Mouse (Mus musculus) adrenal gland, postnatal 14 days (tissue): ENCODE measurements around the gene Lgr5. TPM values are rescaled to one million over a fixed set of nuclear protein-coding genes. Genes with fewer than 3 reads are reported as not detected.

Source experiments
- DNase-seq: peaks from one replicate; pipeline ENCODE4 v3.0.0; 2021; ENCODE audit warnings: mixed read lengths
- total RNA-seq: library from RNA; stranded (reverse); gene quantifications from 2 replicates; pipeline ENCODE4 v1.2.3, GENCODE M21; 2021

Lgr5 gene
- total RNA-seq, 1 experiment from 2014 or later = 21.4 TPM

DNA sequence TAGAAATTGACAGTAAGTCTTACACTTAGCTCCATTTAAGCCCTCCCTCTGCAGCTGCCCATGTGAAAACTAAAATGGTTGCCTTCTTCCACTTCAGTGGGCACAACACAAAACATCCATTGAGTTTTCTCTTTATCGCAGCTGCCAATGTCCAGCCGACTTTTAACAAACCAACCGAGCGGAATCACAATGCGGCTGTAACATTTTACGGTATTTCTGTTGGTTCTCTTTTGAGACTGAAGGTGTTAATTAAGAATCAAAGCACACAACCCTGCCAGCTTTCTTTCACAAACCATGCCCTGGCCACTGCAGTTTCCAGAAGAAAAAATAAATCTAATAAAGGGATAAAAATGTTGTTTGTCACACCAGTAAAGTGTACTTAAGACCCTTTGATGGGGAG lies 16.3 kb downstream of the Lgr5 start:
- no peak for DNase-seq

DNA sequence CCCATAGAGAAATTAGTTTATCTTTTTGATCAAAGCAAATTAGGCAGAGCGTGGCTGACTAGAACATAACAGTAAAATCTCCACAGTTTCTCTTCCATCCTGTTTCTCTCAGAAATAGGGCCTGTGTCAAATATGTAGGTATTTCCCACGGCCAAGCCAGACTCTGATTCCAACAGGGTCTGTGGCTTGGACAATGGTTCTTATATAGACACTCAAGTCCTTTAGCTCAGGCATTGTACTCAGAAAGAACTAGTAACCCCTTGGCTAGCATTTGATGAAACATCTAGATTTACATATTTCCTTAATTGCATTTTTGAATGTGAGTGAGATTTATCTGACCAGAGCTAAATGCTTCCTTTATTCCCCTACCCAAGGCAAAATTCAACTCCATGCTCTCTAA lies 17.0 kb downstream of the Lgr5 start:
- no peak for DNase-seq

DNA sequence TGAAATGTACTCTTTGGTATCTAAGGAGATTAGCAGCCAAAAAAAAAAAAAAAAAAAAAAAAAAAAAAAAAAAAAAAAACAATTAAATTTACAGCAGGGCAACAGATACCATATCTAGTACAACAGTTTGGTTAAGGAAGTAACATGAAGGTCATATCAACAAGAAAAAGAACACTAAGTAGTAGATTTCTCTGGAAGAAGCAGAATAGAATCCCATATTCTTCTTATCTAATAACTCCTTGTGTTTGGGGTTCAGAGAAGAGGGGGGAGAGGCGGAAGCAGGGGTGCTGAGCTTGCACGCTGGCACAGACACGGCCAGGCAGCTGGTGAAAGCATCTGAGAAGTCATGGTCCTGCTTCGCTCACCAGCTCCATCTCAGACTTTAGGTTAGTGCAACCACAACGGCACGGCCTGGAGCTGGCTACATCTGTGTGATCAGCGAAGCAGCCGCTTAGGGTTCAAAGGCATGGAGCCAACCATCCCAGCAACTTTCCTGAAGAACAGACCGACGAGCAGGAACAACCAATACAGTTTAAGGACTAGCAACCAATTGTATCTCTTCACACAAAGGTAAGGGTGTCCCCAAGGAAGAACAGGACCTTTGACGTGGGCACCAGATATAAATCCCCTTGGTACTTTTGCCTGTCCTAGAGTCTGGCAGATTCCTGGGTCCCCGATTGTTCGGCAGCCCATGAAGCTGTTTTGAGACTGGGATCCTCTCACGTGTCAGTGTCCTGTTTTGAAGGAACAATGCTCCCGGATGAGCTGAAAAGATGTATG lies 17.7 kb downstream of the Lgr5 start, which contains the start of gene A930009A15Rik:
TSS of gene A930009A15Rik (plus strand) at position 275 of the 780 bp plus-strand sequence.
- DNase-seq = no peak

DNA sequence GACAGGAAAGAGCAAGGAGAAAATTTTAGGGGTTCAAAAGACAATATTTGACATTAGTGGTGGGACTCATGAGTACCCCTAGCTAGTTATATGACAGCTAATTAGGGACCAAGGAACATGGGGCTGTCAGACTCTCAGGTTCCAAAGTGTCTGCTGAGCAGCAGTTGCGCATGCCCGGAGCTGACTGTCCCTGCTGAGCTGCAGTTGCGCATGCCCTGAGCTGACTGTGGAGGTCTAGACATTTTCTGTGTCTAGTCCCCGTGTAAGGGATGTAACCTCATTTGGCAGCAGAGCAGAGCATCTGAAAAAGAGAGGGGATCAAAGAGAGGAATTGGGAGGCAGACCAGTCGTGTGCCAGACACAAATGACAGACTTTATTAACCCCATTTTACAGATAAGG lies 23.6 kb downstream of the Lgr5 start:
- DNase-seq = no peak

DNA sequence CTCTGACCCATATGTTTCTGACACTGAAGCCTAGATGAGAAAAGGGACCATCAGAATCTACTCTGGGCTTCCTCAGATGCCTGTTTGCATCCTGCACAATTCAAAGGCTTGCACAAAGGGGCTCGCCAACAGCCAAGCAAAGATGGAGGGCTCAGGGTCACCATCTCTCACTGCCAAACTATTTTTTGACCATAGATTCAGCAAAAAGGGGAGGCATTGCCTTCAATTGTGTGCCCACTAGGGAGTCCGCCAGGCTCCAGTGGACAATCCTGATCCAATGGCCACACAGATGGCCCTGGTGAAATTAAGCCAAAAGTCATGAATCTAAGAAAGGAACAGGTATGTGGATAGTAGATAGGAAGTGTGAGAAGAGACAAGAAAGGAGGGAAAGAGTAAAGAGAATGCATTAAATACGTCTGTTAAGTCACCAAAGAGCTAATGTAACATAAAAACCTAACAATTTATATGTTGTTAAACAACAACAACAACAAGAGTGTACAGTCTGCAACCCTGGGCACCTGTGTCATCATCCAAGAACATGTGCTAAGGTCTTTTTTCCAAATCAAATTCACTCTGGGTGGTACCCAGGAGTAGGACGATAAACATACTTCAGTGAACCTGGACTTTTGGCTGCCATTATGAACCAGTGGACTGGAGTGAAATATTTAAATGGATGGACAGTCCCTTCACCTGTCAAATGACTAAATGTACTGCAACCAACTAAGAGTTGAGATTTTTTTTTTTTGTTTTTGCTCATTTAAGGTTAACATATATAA lies 24.5 kb downstream of the Lgr5 start:
- DNase-seq = no peak

DNA sequence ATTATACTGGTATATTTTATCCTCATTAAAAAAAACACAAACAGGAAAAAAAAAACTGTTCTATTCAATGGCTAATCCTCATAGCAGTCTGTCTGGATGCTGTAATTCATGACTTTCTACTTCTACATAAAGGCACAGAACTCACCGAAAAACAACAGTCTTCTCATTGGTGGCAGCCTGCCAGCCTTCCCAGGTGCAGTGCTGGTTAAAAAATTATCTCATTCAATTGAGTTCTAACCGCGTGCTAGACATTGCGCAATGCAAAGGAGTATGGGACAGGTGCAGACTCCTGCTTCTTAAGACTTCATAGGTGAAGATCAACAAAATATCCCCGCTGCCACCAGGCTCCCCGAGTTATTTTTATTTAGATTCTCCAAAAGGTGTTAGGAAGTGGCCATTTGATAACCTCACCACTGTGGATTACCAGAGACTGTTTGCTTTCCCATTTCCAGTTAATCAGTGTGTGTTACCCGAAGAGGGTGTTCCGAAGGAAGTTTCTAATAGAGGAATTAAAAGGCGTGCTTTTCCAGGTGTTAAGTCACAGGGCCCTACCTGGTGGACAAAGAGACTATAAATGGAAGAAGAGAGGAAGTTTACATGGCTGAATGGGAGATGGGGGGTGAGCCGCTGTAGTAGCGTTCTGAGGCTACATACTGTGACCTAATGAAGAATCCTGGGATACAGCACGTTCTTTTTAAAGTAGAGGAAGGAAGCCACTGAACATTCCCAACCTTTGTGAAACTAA lies 26.3 kb downstream of the Lgr5 start:
- no peak for DNase-seq

DNA sequence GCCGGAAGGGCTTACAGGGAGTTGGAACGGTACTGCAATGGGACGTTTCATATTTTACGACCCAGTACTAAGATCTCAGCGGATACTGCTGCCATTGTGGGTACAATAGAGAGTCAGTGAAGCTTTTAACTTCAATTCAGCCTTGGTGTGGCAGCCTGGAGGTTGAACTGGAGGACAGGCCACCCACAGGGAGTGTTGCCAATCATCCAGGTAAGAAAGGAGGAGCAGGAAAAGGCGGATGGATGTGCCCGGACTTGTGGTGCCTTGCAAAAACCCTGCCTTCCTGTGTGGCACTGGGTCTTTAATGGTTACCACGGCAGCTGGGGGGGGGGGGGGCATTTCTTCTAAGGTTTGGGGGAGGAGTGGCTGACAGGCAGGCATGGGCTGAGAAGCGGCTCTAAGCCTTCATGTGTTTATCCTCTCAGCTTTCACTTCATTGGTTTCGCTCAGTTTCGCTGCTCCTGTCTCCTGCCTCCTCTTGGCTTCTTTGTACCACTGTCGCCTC lies 30.8 kb downstream of the Lgr5 start:
- no peak for DNase-seq

DNA sequence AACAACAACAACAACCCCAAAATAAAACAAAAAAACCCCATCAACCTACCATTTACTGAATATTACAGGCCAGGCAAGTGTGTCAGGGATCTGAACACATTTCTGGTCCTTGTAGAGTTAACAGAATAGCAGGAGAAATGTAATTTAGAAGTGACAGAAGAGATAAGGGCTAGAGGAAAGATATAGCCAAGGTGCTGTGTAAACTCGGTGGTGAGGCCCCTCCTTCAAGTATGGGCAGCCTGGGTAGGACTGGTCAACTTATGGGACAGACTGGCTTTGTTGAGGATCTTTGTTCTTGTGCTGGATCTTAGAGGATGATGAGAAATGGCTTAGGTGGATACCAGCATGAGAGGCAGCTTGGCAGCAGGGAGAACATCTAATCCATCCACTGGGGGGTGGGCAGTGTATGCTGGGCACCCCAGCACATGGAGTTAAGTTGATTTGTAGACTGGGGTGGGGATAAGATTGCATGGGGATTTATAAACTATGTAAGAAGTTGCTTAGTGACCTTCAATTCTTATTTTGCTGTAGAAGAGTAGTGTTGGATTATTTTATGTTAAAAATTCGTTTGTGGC lies 32.3 kb downstream of the Lgr5 start:
- no peak for DNase-seq

DNA sequence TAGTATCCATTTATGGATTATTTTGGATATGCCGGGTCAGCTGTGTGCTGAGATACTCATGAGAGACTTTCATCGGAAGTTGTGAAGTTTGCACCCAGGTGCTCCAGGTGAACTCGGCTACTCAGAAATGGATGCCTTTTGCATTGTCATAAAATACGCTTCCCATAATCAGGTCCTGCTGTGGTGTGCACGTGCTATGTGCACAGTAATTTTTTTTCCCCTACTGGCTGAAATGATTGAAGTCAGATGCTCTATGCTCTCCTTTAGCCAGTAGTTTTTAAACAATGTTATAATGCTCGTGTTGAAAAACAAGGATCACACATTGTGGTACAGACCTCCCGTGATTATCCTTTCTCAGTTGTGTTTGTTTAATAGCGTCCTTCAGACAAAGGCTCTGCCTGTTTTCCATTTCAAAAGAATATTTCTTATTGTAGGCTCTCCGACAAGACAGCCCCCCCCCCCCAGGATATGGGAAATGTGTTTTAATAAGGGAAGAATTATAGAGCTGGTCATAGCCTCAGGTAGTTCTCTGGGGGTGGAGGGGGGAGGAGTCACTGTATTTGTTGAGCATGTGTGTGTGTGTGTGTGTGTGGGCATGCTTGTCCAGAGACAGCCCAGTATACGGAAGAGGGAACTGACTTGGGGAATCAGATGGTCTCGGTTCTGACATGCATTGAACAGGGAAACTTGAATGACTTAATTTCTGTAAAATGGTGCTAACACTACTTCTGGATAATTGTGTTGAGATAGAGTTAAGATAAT lies 34.0 kb downstream of the Lgr5 start:
- DNase-seq = no peak

DNA sequence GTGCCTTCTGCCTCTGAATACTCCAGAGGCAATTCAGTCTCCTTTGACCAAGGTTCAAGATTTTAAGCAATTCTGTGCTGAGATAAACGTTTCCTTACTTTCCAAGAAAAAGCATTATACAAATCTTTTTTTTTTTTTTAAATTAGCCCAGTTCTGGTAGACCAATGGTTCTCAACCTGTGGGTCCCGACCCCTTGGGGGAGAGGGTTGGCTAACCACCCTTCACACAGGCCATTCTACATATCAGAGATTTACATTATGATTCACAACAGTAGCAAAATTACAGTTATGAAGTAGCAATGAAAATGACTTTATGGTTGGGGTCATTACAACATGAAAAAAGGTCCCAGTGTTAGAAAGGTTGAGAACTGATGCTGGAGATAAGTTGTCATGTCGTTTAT lies 36.5 kb downstream of the Lgr5 start:
- no peak for DNase-seq

DNA sequence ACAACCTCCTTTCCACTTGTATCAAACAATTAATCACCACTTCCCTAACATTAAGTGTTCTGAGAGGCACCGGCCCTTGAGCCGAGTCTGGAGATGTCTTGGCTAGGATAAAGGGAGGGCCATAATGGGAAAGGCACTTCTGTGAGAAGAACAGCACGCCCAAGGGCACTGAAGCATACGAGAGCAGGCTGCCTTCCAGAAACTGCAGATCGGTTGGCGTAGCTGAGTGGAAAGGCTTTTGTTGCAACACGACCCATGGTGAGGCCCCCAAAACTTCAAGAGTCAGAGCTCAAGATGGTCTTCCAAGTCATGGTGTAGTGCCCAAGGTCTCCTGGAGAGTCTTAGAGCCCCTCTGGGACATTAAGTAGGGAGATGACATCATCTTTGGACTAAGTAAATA lies 37.3 kb downstream of the Lgr5 start:
- DNase-seq = no peak

DNA sequence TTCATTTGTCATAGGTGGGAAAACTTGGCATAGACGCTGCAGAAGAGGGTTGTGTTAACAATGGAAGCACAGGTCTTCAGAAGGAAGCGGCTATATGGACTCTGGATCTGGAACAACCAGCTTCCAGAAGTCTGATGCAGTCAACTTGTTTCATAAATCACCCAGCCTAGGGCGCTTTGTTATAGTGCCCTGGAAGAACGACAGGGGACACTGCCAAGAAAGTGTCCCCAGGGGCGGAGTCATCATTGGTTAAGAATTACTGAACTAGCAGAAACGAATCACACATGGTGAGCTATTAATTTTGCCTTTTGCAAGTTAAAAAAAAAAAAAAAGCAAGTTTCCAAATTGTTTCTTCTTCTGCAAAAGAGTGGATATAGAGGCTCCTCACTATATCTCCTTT lies 44.7 kb downstream of the Lgr5 start:
- DNase-seq = no peak

DNA sequence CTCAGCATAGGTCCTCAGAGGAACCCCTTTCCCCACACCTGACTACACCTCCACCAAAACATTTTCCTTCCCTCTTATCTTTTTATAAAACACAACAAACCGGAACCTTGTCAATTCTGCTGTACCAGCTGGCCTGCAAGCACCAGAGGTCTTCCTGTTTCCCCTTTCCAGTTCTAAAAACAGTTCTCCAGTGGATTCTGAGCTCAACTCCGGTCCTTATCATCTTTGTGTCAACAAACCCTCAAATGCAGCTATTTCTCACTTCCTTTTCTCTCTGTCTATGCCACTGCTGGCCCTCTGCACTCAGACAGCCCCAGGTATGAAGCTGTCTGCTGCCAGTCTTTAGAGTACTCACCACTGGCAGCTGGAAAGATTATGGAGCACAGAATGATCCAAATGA lies 56.8 kb downstream of the Lgr5 start:
- no peak for DNase-seq

DNA sequence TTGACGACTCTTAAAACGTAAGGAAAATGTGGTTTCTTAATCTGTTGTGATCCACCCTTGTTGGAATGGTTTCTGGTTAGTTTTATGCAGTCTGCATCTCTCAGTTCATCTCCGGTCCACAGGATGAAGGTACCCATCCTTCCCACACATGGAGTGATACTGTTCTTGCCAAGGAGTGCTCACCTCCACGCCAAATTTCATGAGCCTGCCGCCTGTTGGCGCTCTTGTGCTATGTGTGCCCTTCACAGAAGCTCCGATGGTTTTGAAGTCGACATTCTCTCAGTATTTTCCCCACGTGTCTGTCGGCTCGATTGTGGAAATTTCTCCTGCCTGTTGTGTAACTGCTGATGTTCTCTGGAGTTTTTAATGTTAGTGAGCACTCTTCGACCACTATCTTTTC lies 57.8 kb downstream of the Lgr5 start:
- no peak for DNase-seq

DNA sequence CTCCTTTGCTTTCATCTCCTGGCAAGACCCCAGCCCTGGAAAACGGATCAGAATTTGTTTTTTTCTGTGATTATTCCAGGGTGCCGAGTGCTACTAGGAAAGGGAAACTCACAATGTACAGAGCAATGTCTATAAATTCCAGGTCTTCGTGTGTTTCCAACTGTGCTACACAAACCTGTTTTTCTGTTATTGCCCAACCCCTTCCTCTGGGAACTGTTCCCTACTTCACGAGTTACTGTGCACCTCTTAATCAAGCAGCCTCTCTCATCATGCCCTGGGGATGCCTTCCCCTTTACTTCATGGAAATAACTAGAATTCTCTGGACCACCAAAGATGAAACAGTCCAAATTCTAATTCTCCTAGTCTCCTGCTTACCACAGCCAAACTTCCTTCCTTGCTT lies 58.7 kb downstream of the Lgr5 start:
- no peak for DNase-seq

DNA sequence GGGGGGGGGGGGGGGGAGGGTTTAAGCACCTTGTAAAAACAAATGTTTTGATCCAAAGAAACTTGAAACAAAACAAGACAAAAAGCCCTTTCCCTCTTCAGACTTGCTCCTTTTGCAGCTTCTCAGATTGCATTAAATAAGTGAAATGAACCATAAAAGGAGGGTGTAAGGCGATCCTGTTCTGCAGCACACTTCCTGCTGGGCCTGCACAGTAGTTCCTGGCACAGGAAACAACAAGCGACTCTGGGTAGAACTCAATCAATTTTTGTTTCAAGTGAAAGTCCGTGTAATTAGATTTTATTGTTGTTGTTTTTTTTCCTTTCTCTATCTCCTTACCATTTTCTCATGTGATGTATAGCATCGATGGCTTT lies 66.5 kb downstream of the Lgr5 start:
- no peak for DNase-seq

DNA sequence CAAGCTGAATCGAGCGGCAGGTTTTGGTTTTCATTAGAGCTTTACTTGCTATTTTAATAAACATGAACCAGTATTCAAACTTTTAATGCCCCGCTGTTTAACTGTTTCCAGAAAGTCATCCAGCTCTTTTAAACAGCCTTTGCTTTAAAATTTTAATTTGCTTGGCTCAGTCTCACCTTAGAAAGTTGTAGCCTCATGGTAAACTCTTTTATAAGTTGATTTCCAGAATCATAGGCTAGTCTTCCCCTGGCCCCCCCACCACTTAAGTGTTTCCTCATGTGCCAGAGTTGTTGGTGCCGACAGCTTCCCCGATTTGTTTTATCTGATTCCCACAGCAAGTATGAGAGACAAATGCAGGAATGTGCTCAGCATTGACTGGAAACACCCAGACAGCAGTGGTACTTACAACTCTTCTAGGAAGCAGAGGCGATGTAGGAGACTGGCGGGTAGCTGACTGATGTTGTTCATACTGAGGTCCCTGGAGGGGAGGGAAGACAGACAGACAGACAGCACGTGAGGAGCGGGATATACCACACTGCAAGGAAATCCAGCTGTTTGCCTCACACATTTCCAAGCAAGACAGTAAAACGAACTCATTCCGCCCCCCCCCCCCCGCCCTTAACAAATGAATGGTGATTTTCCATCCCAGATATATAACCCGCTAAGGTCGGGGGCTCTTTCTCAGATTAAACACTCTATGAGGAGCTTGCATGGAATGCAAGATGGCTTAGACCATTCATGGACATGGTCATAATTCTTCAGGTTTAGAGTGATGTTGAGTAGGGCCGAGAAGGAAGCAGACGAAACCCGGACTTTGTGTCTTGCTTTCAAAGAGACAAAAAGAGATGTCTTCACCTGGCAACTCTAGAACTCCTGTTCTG lies 67.1 kb downstream of the Lgr5 start:
- no peak for DNase-seq

DNA sequence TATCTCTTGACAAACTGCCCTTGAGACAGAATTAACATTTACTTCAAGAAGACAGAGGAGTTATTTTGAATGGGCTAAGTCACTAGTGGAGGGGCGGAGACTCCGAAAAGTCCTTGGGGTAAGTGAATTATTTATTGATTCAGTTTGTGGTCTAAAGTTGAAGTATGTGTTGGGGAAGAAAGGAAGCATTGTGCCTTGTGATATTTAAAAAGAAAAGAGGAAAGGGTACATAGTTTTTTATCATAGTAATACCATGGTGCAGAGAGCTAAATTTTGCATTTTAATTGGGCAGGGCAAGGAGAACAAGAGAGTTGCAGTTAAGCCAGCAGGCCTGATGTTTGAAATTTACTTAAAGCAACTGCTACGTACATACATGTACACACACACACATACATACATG lies 68.7 kb downstream of the Lgr5 start:
- DNase-seq = no peak

DNA sequence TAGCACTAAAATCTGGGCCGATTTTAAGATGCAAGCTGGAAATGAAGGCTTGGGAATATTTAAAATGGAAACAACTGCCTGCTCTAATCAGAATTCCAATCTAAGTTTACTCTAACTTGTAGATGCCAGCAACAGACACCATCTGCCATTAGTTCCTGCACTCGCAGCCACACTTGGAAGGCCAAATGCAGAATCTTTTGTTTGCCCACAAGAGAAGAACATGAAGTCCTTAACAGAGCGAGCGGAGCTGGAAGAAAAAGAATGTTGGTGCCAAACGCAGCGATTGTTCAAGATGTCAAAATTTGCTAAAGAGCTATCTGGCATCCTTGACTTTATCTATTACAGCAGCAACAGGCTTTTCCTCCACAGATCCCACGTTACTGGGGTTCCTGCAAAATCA lies 72.1 kb downstream of the Lgr5 start:
- no peak for DNase-seq

DNA sequence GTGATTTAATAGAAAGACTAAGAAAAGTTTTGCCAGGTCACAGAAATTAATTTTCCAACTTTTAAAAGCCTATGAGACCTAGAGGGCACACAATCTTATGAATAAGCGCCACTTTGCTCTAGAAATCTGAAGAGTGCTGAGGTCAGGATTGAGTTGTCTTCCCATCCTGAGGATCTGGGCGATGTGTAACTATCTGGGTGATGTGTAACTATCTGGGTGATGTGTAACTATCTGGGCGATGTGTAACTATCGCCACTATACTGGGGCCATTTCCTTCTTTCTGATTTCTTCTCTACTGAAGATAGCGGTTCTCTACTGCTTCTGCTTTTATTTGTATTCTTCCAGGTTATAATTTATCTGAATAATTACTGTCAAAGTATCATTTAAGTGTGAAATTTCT lies 76.6 kb downstream of the Lgr5 start:
- DNase-seq = no peak
